Mouse (Mus musculus): ENCODE results near the gene Plekhg3. TPM values are rescaled to one million over a fixed set of nuclear protein-coding genes. Genes with fewer than 3 reads are reported as not detected.
A peak's percentile ranks its signal among the peaks of the same experiment; 100 is the strongest.

Gene Plekhg3
- polyA plus RNA-seq, 1 experiment: 11.2 TPM

- TF ChIP-seq USF1 (IDR thresholded peaks at IDR 0.05; ENCODE audit: low read depth) (no peak), MYOD1 (IDR thresholded peaks at IDR 0.05; ENCODE audit: control insufficient read depth in 1 of 3, insufficient read length in 2 of 3, low read depth in 2 of 3) (no peak), MYOG (IDR thresholded peaks at IDR 0.05; ENCODE audit: control insufficient read depth in 1 of 3, insufficient read depth in 1 of 3, insufficient read length in 2 of 3, low read depth in 2 of 3) (no peak), TCF12 (IDR thresholded peaks at IDR 0.05; ENCODE audit: insufficient read depth, poor library complexity, severe bottlenecking) (no peak), MAX (IDR thresholded peaks at IDR 0.05; ENCODE audit: low read depth) (no peak), SRF (IDR thresholded peaks at IDR 0.05; ENCODE audit: control insufficient read depth, insufficient read length, low read depth) (no peak), REST (IDR thresholded peaks at IDR 0.05; ENCODE audit: insufficient read depth, insufficient read length) (no peak), POLR2A (IDR thresholded peaks at IDR 0.05; ENCODE audit: insufficient read length, low read depth) (no peak), TCF3 (IDR thresholded peaks at IDR 0.05; ENCODE audit: insufficient read length, low read depth) (no peak), POLR2AphosphoS2 (IDR thresholded peaks at IDR 0.05; ENCODE audit: insufficient read length, low read depth) (no peak)
- Histone ChIP-seq H3ac (ENCODE audit: control insufficient read depth, insufficient read length) (peak overlapping the region; percentile 72), H3K79me2 (ENCODE audit: control insufficient read depth, insufficient read depth) (peaks cover 36% of the 10 kb centered on the region), H3K36me3 (ENCODE audit: control insufficient read depth, insufficient read depth) (no peaks in the 10 kb centered on the region), H3K4me2 (ENCODE audit: low read depth) (peak overlapping the region; percentile 91), H3K4me3 (peak overlapping the region; percentile 83), H3K27me3 (ENCODE audit: control insufficient read depth, insufficient read depth, insufficient read length) (no peaks in the 10 kb centered on the region)
Measured at GRCm38 (mm10) chr12:76531986-76532925, 1.6 kb downstream of the Plekhg3 start.

- Histone ChIP-seq H3K4me3 (peak overlapping the region; percentile 83), H3K36me3 (ENCODE audit: control insufficient read depth, insufficient read depth) (no peaks in the 10 kb centered on the region), H3K27me3 (ENCODE audit: control insufficient read depth, insufficient read depth, insufficient read length) (no peaks in the 10 kb centered on the region), H3K4me2 (ENCODE audit: low read depth) (peak overlapping the region; percentile 91), H3ac (ENCODE audit: control insufficient read depth, insufficient read length) (peak overlapping the region; percentile 72), H3K79me2 (ENCODE audit: control insufficient read depth, insufficient read depth) (peaks cover 43% of the 10 kb centered on the region)
- TF ChIP-seq MAX (IDR thresholded peaks at IDR 0.05; ENCODE audit: low read depth) (no peak), USF1 (IDR thresholded peaks at IDR 0.05; ENCODE audit: low read depth) (peak; percentile 5)
Measured at GRCm38 (mm10) chr12:76532926-76533376, 2.3 kb downstream of the Plekhg3 start.

- peaks cover 50% of the 10 kb centered on the region for H3K79me2 ChIP-seq (ENCODE audit: control insufficient read depth, insufficient read depth)
- H3K27me3 ChIP-seq (ENCODE audit: control insufficient read depth, insufficient read depth, insufficient read length): no peaks in the 10 kb centered on the region
- H3ac ChIP-seq (ENCODE audit: control insufficient read depth, insufficient read length): peak overlapping the region; percentile 72
- TF ChIP-seq MYOD1 (IDR thresholded peaks at IDR 0.05; ENCODE audit: control insufficient read depth in 1 of 3, insufficient read length in 2 of 3, low read depth in 2 of 3) (no peak), POLR2A (IDR thresholded peaks at IDR 0.05; ENCODE audit: insufficient read length, low read depth) (peak; percentile 71), TCF3 (IDR thresholded peaks at IDR 0.05; ENCODE audit: insufficient read length, low read depth) (no peak), USF1 (IDR thresholded peaks at IDR 0.05; ENCODE audit: low read depth) (no peak), TCF12 (IDR thresholded peaks at IDR 0.05; ENCODE audit: insufficient read depth, poor library complexity, severe bottlenecking) (no peak), CEBPB (IDR thresholded peaks at IDR 0.05; ENCODE audit: insufficient read depth, poor library complexity, severe bottlenecking) (no peak), MYOG (IDR thresholded peaks at IDR 0.05; ENCODE audit: control insufficient read depth in 1 of 3, insufficient read depth in 1 of 3, insufficient read length in 2 of 3, low read depth in 2 of 3) (no peak), E2F4 (IDR thresholded peaks at IDR 0.05; ENCODE audit: insufficient read depth) (peak; percentile 26), REST (IDR thresholded peaks at IDR 0.05; ENCODE audit: insufficient read depth, insufficient read length) (no peak), POLR2AphosphoS2 (IDR thresholded peaks at IDR 0.05; ENCODE audit: insufficient read length, low read depth) (no peak), SRF (IDR thresholded peaks at IDR 0.05; ENCODE audit: control insufficient read depth, insufficient read length, low read depth) (no peak), MAX (IDR thresholded peaks at IDR 0.05; ENCODE audit: low read depth) (no peak)
- H3K4me3 ChIP-seq: peak overlapping the region; percentile 83
- H3K36me3 ChIP-seq (ENCODE audit: control insufficient read depth, insufficient read depth): no peaks in the 10 kb centered on the region
- H3K4me2 ChIP-seq (ENCODE audit: low read depth): peak overlapping the region; percentile 91
Measured at GRCm38 (mm10) chr12:76533377-76534222, 2.9 kb downstream of the Plekhg3 start.

GRCm38 (mm10) chr12:76534233-76534632 lies 3.5 kb downstream of the Plekhg3 start:
- peak overlapping the region; percentile 83 for H3K4me3 ChIP-seq
- H3K79me2 ChIP-seq (ENCODE audit: control insufficient read depth, insufficient read depth): peaks cover 56% of the 10 kb centered on the region
- H3K36me3 ChIP-seq (ENCODE audit: control insufficient read depth, insufficient read depth): no peaks in the 10 kb centered on the region
- H3ac ChIP-seq (ENCODE audit: control insufficient read depth, insufficient read length): peak overlapping the region; percentile 72
- H3K27me3 ChIP-seq (ENCODE audit: control insufficient read depth, insufficient read depth, insufficient read length): no peaks in the 10 kb centered on the region
- TF ChIP-seq POLR2A (IDR thresholded peaks at IDR 0.05; ENCODE audit: insufficient read length, low read depth) (no peak), POLR2AphosphoS2 (IDR thresholded peaks at IDR 0.05; ENCODE audit: insufficient read length, low read depth) (no peak), MYOD1 (IDR thresholded peaks at IDR 0.05; ENCODE audit: control insufficient read depth in 1 of 3, insufficient read length in 2 of 3, low read depth in 2 of 3) (no peak), CEBPB (IDR thresholded peaks at IDR 0.05; ENCODE audit: insufficient read depth, poor library complexity, severe bottlenecking) (no peak), REST (IDR thresholded peaks at IDR 0.05; ENCODE audit: insufficient read depth, insufficient read length) (no peak)
- peak overlapping the region; percentile 84 for H3K4me2 ChIP-seq (ENCODE audit: low read depth)
